In the genomic region with DNA sequence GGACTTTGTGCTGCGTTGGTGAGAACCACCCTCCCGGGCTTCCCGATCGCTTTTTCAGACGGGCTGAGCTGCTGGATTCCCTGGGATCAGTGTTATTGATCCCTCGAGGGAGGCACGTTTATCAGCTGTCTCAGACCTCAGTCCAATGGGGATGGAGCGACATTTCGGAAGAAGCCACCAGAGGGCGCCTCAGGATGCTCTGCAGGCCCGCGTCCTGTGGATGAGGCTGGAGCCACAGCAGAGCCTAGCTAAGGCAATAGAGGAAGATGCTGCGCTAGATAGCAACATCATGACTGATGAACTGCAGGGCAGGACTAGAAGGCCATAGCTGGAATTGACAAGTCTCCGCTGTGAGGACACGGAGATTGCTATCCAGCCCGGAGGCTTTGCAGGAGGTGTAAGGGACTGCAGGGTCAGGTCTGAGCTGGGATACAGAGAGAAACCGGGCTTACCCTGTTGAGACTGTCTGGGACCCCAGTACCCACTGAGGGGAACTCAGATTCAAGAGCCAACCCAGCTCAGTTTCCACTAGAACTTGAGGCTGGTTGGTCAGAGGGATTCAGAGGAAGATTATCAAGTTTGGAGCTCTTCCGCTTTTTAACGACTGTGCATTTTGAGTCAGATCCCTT, we compare ENCODE assay signal across 8 mouse cellular contexts. TPM values are rescaled to one million over a fixed set of nuclear protein-coding genes. Genes with fewer than 3 reads are reported as not detected.
DNase-seq lines count a peak whose midpoint lies in the region; ATAC-seq and TF ChIP-seq lines count a peak whose summit lies in the region.

No protein-coding gene starts in this region.

- no peaks in the 10 kb centered on the region for H3K36me3 ChIP-seq in heart, adult 2 months (ENCODE audit: control insufficient read depth, insufficient read depth, low read length)
- H3K36me3 ChIP-seq in kidney, embryonic 15.5 days, result no peaks in the 10 kb centered on the region
- H3K36me3 ChIP-seq in limb, embryonic 14.5 days (ENCODE audit: control insufficient read depth, insufficient read depth, low read length), result no peaks in the 10 kb centered on the region
- no peaks in the 10 kb centered on the region for H3K36me3 ChIP-seq in stomach, embryonic 14.5 days (ENCODE audit: control insufficient read depth, insufficient read depth, low read length)

- peak; percentile 82 for DNase-seq in 3T3-L1 (ENCODE audit: low read depth, low spot score)
- DNase-seq in adrenal gland, adult 8-10 months, result peak; percentile 63
- peak; percentile 85 for DNase-seq in embryo, embryonic 9.5 days (ENCODE audit: extremely low spot score)
- DNase-seq in heart, adult 2 months, result peak; percentile 59 to 84
- DNase-seq in limb, embryonic 14.5 days (ENCODE audit: low spot score), result peak; percentile 79
- DNase-seq in natural killer cell, adult 2 months (ENCODE audit: low spot score in 2 of 2), result peak; percentile 24 to 49

- TF ChIP-seq CTCF in heart, adult 2 months (IDR thresholded peaks at IDR 0.05), result peak; percentile 92

- no peak for TF ChIP-seq POLR2A in heart, adult 2 months (IDR thresholded peaks at IDR 0.05; ENCODE audit: insufficient read depth, low read depth, low read length)
- TF ChIP-seq POLR2A in limb, embryonic 14.5 days (IDR thresholded peaks at IDR 0.05; ENCODE audit: borderline replicate concordance, extremely low read depth, insufficient read depth, insufficient read length), result no peak

- H3K9ac ChIP-seq in heart, adult 2 months (ENCODE audit: low read depth, low read length), result no peak overlapping the region
- no peak overlapping the region for H3K9ac ChIP-seq in kidney, embryonic 15.5 days
- H3K9ac ChIP-seq in limb, embryonic 14.5 days (ENCODE audit: low read depth, low read length, severe bottlenecking), result no peak overlapping the region
- H3K9ac ChIP-seq in stomach, embryonic 14.5 days (replicated peaks; ENCODE audit: low read depth, low read length), result no peak overlapping the region

- ATAC-seq in kidney, embryonic 15.5 days (replicated peaks; ENCODE audit: low FRiP score), result 0 out of 2 replicates have a peak, but pooled peaks have one; percentile 49
- peak; percentile 73; the same call in 1 of the 2 replicates for ATAC-seq in limb, embryonic 14.5 days (ENCODE audit: low FRiP score, low read depth)
- 0 out of 2 replicates have a peak, but pooled peaks have one; percentile 65 for ATAC-seq in stomach, embryonic 14.5 days (ENCODE audit: insufficient number of reproducible peaks, insufficient read depth, low FRiP score, low read depth)

- intact Hi-C loops in heart, adult 2 months (cut with DNase I), result loop anchor here (1.0 kb wide), 2 partner anchors 123 to 128 kb away; no protein-coding TSS in a partner anchor

- no peaks in the 10 kb centered on the region for H3K9me3 ChIP-seq in kidney, embryonic 15.5 days (replicated peaks)
- no peaks in the 10 kb centered on the region for H3K9me3 ChIP-seq in limb, embryonic 14.5 days (ENCODE audit: control insufficient read depth, low read length)
- H3K9me3 ChIP-seq in stomach, embryonic 14.5 days (ENCODE audit: control insufficient read depth, low read depth, low read length), result no peaks in the 10 kb centered on the region

- H3K4me3 ChIP-seq in heart, adult 2 months, result no peak overlapping the region
- H3K4me3 ChIP-seq in kidney, embryonic 15.5 days (replicated peaks), result no peak overlapping the region
- no peak overlapping the region for H3K4me3 ChIP-seq in limb, embryonic 14.5 days (replicated peaks; ENCODE audit: low read length)
- H3K4me3 ChIP-seq in stomach, embryonic 14.5 days (ENCODE audit: low read depth, low read length), result no peak overlapping the region

- no peaks in the 10 kb centered on the region for H3K79me2 ChIP-seq in heart, adult 2 months (replicated peaks; ENCODE audit: control insufficient read depth, insufficient read depth, low read length)

- TF ChIP-seq EP300 in heart, adult 2 months (IDR thresholded peaks at IDR 0.05; ENCODE audit: insufficient read depth, low read depth, low read length), result 0 out of 2 replicates have a peak, but pooled peaks have one; percentile 36

- no peak overlapping the region for H3K4me2 ChIP-seq in kidney, embryonic 15.5 days
- H3K4me2 ChIP-seq in limb, embryonic 14.5 days (replicated peaks; ENCODE audit: low read depth, low read length, severe bottlenecking), result no peak overlapping the region
- H3K4me2 ChIP-seq in stomach, embryonic 14.5 days (replicated peaks; ENCODE audit: low read depth, low read length), result no peak overlapping the region

- H3K4me1 ChIP-seq in heart, adult 2 months (ENCODE audit: control insufficient read depth, insufficient read depth, low read length), result no peaks in the 10 kb centered on the region
- H3K4me1 ChIP-seq in kidney, embryonic 15.5 days, result no peaks in the 10 kb centered on the region
- no peaks in the 10 kb centered on the region for H3K4me1 ChIP-seq in limb, embryonic 14.5 days (ENCODE audit: control insufficient read depth, insufficient read depth, low read length)
- H3K4me1 ChIP-seq in stomach, embryonic 14.5 days (ENCODE audit: control insufficient read depth, insufficient read depth, low read length), result no peaks in the 10 kb centered on the region

- 14% methylated on average over 19 of the region's 19 CpGs for WGBS in heart, adult 2 months
- WGBS in kidney, embryonic 15.5 days, result 16% methylated on average over 19 of the region's 19 CpGs
- WGBS in limb, embryonic 14.5 days, result 13% methylated on average over 19 of the region's 19 CpGs
- WGBS in stomach, embryonic 14.5 days, result 15% methylated on average over 19 of the region's 19 CpGs

- 0 out of 2 replicates have a peak, but pooled peaks cover 1% of the 10 kb centered on the region for H3K27me3 ChIP-seq in heart, adult 2 months (ENCODE audit: control insufficient read depth, insufficient read depth, low read length)
- H3K27me3 ChIP-seq in kidney, embryonic 15.5 days, result peaks cover 65% of the 10 kb centered on the region
- no peaks in the 10 kb centered on the region for H3K27me3 ChIP-seq in limb, embryonic 14.5 days (ENCODE audit: control insufficient read depth, insufficient read depth, low read length)
- no peaks in the 10 kb centered on the region for H3K27me3 ChIP-seq in stomach, embryonic 14.5 days (ENCODE audit: control insufficient read depth, insufficient read depth, low read length)

- H3K27ac ChIP-seq in heart, adult 2 months, result no peak overlapping the region
- no peak overlapping the region for H3K27ac ChIP-seq in kidney, embryonic 15.5 days
- no peak overlapping the region for H3K27ac ChIP-seq in limb, embryonic 14.5 days (replicated peaks; ENCODE audit: low read depth, low read length)
- no peak overlapping the region for H3K27ac ChIP-seq in stomach, embryonic 14.5 days (ENCODE audit: low read length)

RNA-seq across cellular contexts. Expression of a gene that starts 34.6 kb away (rescaled TPM):
- not detected for total RNA-seq in adrenal gland, adult 8-10 months (2022)
- not detected for total RNA-seq in heart, adult 2 months (2021)
- not detected in 2 replicates for polyA plus RNA-seq in heart, adult 2 months (2012; rRNA removed)
- 0.19 and 0.42 TPM in 2 replicates for polyA plus RNA-seq in kidney, embryonic 15.5 days (2015; fragmentation: Nextera tagmentation; extraction: Ambion mirVana)
- 3.6 and 4.7 TPM in 2 replicates for polyA plus RNA-seq in limb, embryonic 14.5 days (2012; rRNA removed)
- polyA plus RNA-seq in limb, embryonic 14.5 days (2014; fragmentation: Nextera tagmentation; extraction: Ambion mirVana), result 0.56 and 0.72 TPM in 2 replicates
- polyA plus RNA-seq in stomach, embryonic 14.5 days (2014; fragmentation: Nextera tagmentation; extraction: Ambion mirVana), result 0.71 and 0.87 TPM in 2 replicates

RNA-seq across cellular contexts. Expression of a gene that starts 56.3 kb away (rescaled TPM):
- total RNA-seq in adrenal gland, adult 8-10 months (2022), result 100 to 1,000 TPM in 1 of 4 experiments, 10 to 100 TPM in 3; 16.9 to 104 (median 44.4) TPM
- 1 to 10 TPM; 1.9 to 2.2 TPM for total RNA-seq in heart, adult 2 months (2021)
- polyA plus RNA-seq in heart, adult 2 months (2012; rRNA removed), result 1.4 and 2.3 TPM in 2 replicates
- polyA plus RNA-seq in kidney, embryonic 15.5 days (2015; fragmentation: Nextera tagmentation; extraction: Ambion mirVana), result 2.2 and 2.3 TPM in 2 replicates
- 5.0 and 5.8 TPM in 2 replicates for polyA plus RNA-seq in limb, embryonic 14.5 days (2012; rRNA removed)
- polyA plus RNA-seq in limb, embryonic 14.5 days (2014; fragmentation: Nextera tagmentation; extraction: Ambion mirVana), result 3.1 and 3.8 TPM in 2 replicates
- 1.3 and 1.4 TPM in 2 replicates for polyA plus RNA-seq in stomach, embryonic 14.5 days (2014; fragmentation: Nextera tagmentation; extraction: Ambion mirVana)
